Mouse (Mus musculus) heart, postnatal 14 days (tissue): Measurements from ENCODE around the gene Crybg2. TPM values are rescaled to one million over a fixed set of nuclear protein-coding genes. Genes with fewer than 3 reads are reported as not detected.

Experiments used
- DNase-seq, 2 experiments: peaks; one replicate each; pipeline ENCODE4 v3.0.0; 2021 to 2022
- intact Hi-C: fragments of 180-260 bp; cut with DNase I; formaldehyde crosslinking; loops from one replicate; pipeline ENCODE4 v1.15.1; 2025
- total RNA-seq, 2 experiments: library from RNA; stranded (reverse); gene quantifications; 2 replicates each; pipeline ENCODE4 v1.2.3; 2021

The Crybg2 gene
- total RNA-seq, 2 experiments from 2014 or later, result 0.24 TPM; not detected in 1

DNA sequence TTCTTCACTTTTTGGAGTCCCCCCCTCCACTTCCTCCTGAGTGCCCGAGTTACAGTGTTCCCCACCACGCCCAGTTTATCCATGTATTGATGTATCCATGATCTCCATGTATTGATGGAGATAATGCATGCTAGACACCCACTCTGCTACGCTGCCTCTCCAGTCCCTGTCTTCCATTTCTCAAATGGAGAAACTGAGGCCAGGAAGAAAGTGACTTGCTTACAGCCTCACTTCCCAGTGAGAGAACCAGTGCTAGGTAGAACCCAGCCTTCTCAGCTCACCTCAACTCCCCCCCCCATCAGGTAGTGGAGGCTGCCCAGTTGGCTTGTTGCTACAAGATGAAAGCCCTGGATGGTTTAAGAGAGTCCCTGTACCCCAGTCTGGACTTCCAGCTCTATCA lies 7.1 kb upstream of the Crybg2 start, which contains the start of gene Zfp683:
TSS of gene Zfp683 (plus strand) at position 301 of the 400 bp plus-strand sequence.
- intact Hi-C loops, result no loop called here
- no peak for DNase-seq

DNA sequence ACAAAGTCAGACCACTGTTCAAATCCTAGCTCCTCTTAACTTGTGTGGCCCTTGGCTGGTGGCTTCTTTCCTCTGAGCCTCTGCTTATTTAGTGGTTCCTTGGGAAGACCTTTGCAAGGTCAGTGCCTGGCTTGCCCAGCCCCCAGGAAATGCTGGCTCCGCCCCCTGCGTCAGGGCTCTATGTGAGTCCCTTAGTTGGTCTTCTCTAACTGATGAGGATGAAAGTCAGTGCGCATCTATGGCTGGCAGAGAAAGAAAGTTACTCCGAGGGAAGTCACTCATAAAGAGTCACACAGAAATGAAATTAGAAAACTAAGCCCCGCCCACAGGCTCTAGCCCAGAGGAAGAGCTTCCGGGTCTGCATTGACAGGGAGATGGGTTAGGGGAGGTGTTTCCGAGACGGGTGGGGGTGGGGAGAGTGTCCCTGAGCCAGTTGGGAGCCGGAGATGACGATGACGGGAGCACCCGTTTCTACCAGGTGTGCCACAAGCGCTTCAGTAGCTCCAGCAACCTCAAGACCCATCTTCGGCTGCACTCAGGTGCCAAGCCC lies 2.4 kb upstream of the Crybg2 start:
- intact Hi-C loops, result no loop called here
- no peak for DNase-seq

- DNase-seq, result no peak
- intact Hi-C loops, result no loop called here
Measured at GRCm38 (mm10) chr4:134058908-134059307, 1.7 kb upstream of the Crybg2 start.

GRCm38 (mm10) chr4:134061166-134061830 lies 683 bp downstream of the Crybg2 start:
- intact Hi-C loops, result no loop called here
- DNase-seq, result no peak

- DNase-seq, result no peak
- intact Hi-C loops, result no loop called here
Measured at GRCm38 (mm10) chr4:134061944-134062446, 1.4 kb downstream of the Crybg2 start.

GRCm38 (mm10) chr4:134062561-134062960 lies 1.9 kb downstream of the Crybg2 start:
- intact Hi-C loops, result no loop called here
- DNase-seq, result no peak

DNA sequence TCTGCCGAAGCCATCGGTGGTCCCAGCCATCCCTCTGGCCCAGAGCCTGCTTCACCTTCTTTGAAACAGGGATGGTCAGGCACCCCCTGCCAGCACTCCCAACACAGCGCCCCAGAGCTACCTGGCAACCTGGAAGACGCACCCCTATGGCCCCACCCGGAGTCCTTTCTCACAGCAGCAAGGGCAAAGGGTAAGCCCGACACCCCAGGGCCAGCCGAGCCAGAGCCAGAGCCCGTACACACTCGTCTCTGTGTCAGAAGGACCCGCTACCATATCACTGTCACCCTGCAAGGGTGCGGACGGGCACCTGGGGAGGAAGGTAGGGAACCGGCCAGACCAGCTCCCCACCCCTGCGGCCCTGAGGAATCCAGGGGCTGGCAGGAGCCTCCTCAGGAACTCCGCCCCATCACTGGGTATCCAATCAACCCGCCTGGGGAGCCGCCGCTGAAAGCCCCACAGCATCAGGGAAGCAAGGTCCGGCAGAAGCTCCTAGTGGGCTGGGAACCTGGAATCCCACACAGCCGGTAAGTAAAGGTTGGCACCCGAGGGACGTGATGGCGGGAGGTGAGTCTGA lies 4.9 kb downstream of the Crybg2 start:
- no peak for DNase-seq
- intact Hi-C loops, result no loop called here

DNA sequence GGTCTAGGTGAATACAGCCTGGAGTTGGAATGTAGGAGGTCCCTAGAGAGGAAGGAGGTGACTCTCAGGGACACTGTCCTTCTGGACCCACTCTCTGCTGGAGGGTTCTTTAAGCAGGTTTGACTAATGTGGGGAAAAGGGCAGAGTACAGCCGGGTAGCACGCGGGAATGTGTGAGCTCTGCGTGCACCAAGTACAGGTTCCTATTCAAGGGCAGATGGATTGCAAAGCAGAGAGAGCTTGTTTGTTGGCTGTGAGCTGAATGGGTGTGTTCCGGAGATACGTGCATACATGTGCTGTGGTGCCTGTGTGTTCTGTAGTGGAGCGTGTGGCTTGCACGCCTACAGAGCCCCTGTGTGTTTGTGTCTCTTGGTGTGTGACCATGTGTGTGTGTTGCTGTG lies 6.8 kb downstream of the Crybg2 start:
- intact Hi-C loops, result no loop called here
- no peak for DNase-seq

- intact Hi-C loops, result no loop called here
- DNase-seq, result no peak
Measured at GRCm38 (mm10) chr4:134067833-134068544, 7.4 kb downstream of the Crybg2 start.

GRCm38 (mm10) chr4:134068793-134069580 lies 8.4 kb downstream of the Crybg2 start:
- DNase-seq, result no peak
- intact Hi-C loops, result no loop called here

GRCm38 (mm10) chr4:134078694-134079093 lies 18.1 kb downstream of the Crybg2 start:
- intact Hi-C loops, result loop anchor here (2.0 kb wide), 1 partner anchor 44 kb away; no protein-coding TSS in a partner anchor
- peak; percentile 19 to 48 for DNase-seq

GRCm38 (mm10) chr4:134080674-134081073 lies 20.1 kb downstream of the Crybg2 start:
- intact Hi-C loops, result no loop called here
- DNase-seq, result no peak

- intact Hi-C loops, result no loop called here
Measured at GRCm38 (mm10) chr4:134081730-134082386, 21.2 kb downstream of the Crybg2 start.

DNA sequence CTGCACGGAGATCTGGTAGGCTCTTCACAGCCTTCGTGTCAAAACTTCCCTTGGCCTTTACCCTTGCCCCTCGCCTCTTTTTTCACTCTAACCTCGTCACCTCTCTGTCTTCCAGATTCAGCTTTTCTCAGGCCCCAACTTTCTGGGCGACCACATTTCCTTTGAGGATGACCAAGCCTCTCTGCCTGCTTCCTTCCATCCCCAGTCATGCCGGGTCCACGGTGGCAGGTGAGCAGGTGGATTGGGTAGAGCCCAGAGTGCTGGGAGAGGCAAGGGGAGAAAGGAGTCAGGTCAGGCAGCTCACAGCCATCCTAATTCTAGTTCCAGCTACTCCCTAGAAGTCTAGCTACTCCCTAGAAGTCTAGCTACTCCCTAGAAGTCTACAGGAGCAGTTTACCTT lies 21.8 kb downstream of the Crybg2 start:
- DNase-seq, result no peak
- intact Hi-C loops, result no loop called here

More at GRCm38 (mm10) chr4:134081730-134082386, 21.2 kb downstream of the Crybg2 start:
- DNase-seq, result peak; percentile 20 to 32

DNA sequence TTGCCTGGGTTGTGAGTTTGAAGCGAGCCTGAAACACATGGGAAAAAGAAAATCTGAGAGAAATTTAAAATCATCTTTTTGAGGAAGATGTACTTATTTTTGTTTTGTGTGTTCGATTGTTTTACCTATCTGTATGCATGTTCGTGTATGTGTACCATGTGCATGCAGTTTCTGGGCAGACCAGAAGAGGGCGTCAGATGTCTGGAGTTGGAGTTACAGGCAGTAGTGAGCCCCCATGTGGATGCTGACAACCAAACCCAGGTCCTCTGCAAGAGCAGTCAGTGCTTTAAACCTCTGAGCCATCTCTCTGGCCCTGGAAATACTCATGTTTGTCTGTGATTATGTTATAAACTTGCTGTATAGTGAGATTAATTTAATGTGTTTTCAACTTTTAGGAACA lies 24.4 kb downstream of the Crybg2 start:
- DNase-seq, result no peak
- intact Hi-C loops, result no loop called here

GRCm38 (mm10) chr4:134087412-134087811 lies 26.8 kb downstream of the Crybg2 start:
- peak in 1 of 2 experiments; percentile 40 for DNase-seq
- intact Hi-C loops, result loop anchor here (2.0 kb wide), 1 partner anchor 53 kb away; no protein-coding TSS in a partner anchor

DNA sequence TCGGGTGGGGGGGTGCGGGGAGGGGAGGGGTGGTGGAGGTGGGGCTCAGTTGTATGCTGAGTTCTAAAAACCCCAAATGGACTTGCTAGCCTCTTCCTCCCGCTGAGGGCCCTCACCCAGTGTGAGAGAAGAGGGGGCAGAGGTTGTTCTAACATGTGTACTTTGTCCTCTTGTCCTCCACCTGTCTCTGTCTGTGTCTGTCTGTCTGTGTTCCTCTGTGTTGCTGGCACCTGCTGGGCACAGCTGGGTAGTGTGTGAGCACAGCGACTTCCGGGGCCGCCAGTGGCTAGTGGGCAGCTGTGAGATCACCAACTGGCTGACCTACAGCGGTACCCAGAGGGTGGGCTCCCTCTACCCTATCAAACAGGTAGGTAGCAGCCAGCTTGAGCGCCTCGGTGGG lies 28.4 kb downstream of the Crybg2 start:
- DNase-seq, result no peak

GRCm38 (mm10) chr4:134090521-134091224 lies 30.1 kb downstream of the Crybg2 start:
- intact Hi-C loops, result no loop called here
- DNase-seq, result no peak

More for the DNA sequence above, 28.4 kb downstream of the Crybg2 start:
- intact Hi-C loops, result no loop called here

GRCm38 (mm10) chr4:134091225-134091529 lies 30.6 kb downstream of the Crybg2 start:
- no peak for DNase-seq
- intact Hi-C loops, result no loop called here
